Comparison of ENCODE assay signal across 14 mouse cellular contexts in the genomic region with DNA sequence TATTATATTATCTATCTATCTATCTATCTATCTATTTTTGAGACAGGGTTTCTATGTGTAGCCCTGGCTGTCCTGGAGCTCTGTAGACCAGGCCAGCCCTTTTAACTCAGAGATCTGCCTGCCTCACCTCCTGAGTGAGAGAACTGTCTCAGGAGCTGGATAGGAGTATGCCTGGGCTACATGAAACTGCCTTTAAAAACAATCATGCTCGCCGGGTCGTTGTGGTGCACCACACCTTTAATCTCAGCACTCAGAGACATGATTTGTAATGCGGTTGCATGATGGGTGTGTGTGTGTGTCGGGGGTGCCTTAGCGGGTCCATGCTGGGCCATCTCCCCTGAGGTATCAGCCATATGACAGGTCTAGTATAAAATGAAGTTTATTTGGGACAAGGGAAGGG. TPM values are rescaled to one million over a fixed set of nuclear protein-coding genes. Genes with fewer than 3 reads are reported as not detected.
DNase-seq lines count a peak whose midpoint lies in the region; ATAC-seq and TF ChIP-seq lines count a peak whose summit lies in the region.
"Had no signal": no experiment of that assay in that cellular context is flagged by ENCODE, and none has a peak within 500 bp of the region (broad histone marks: within the 10 kb centered on the region; RNA-seq: fewer than 3 reads in every experiment).

No protein-coding gene starts in this region.

- whole genome bisulfite sequencing in embryonic facial prominence, embryonic 15.5 days = 64% methylated on average over 6 of the region's 6 CpGs
- 82% methylated on average over 6 of the region's 6 CpGs for WGBS in embryonic facial prominence, embryonic 10.5 days
- 76% methylated on average over 6 of the region's 6 CpGs for WGBS in kidney, postnatal 0 days
- 73% methylated on average over 6 of the region's 6 CpGs for WGBS in kidney, embryonic 15.5 days

- no peak overlapping the region for H3ac ChIP-seq in myocyte (ENCODE audit: control insufficient read depth, insufficient read length)

- peaks cover 24% of the 10 kb centered on the region for H3K4me1 ChIP-seq in embryonic facial prominence, embryonic 15.5 days
- H3K4me1 ChIP-seq in embryonic facial prominence, embryonic 10.5 days = peaks cover 11% of the 10 kb centered on the region
- H3K4me1 ChIP-seq in kidney, postnatal 0 days (replicated peaks; ENCODE audit: insufficient read depth, low read length) = no peaks in the 10 kb centered on the region
- H3K4me1 ChIP-seq in kidney, embryonic 15.5 days = peaks cover 9% of the 10 kb centered on the region
- H3K4me1 ChIP-seq in testis, adult 2 months (ENCODE audit: control insufficient read depth, insufficient read depth, low read length) = peaks cover 6% of the 10 kb centered on the region
- H3K4me1 ChIP-seq: hindbrain, embryonic 13.5 days had no signal

- TF ChIP-seq CTCF in kidney, postnatal 0 days (IDR thresholded peaks at IDR 0.05; ENCODE audit: low read depth) = no peak
- no peak for TF ChIP-seq CTCF in testis, adult 2 months (IDR thresholded peaks at IDR 0.05; ENCODE audit: control insufficient read depth, insufficient read depth, insufficient replicate concordance, low read depth, low read length)

- no peak for TF ChIP-seq POLR2A in testis, adult 2 months (IDR thresholded peaks at IDR 0.05; ENCODE audit: control insufficient read depth, low read depth, low read length)
- peak; percentile 1 for TF ChIP-seq POLR2A in myocyte (IDR thresholded peaks at IDR 0.05; ENCODE audit: insufficient read length, low read depth)

- 0 out of 2 replicates have a peak overlapping the region, but pooled peaks have one; percentile 22 for H3K27ac ChIP-seq in embryonic facial prominence, embryonic 15.5 days (replicated peaks)
- no peak overlapping the region for H3K27ac ChIP-seq in embryonic facial prominence, embryonic 10.5 days (replicated peaks)
- no peak overlapping the region for H3K27ac ChIP-seq in kidney, postnatal 0 days
- H3K27ac ChIP-seq in kidney, embryonic 15.5 days = no peak overlapping the region
- H3K27ac ChIP-seq in testis, adult 2 months (ENCODE audit: control insufficient read depth, insufficient read depth, low read depth, low read length) = peak overlapping the region; percentile 72; the same call in 1 of the 2 replicates
- H3K27ac ChIP-seq: embryonic facial prominence, embryonic 12.5 days; neural tube, embryonic 13.5 days had no signal

- no peaks in the 10 kb centered on the region for H3K79me2 ChIP-seq in myocyte (ENCODE audit: control insufficient read depth, insufficient read depth)

- ATAC-seq in embryonic facial prominence, embryonic 15.5 days (ENCODE audit: insufficient number of reproducible peaks, low FRiP score, low TSS enrichment, low read depth) = no peak
- ATAC-seq in kidney, postnatal 0 days (replicated peaks; ENCODE audit: low FRiP score, low read depth) = 0 out of 2 replicates have a peak, but pooled peaks have one; percentile 23
- ATAC-seq in kidney, embryonic 15.5 days (replicated peaks; ENCODE audit: low FRiP score) = no peak

- no peak overlapping the region for H3K4me2 ChIP-seq in embryonic facial prominence, embryonic 15.5 days (replicated peaks)
- no peak overlapping the region for H3K4me2 ChIP-seq in kidney, postnatal 0 days (ENCODE audit: low read length)
- no peak overlapping the region for H3K4me2 ChIP-seq in kidney, embryonic 15.5 days
- peak overlapping the region; percentile 72 for H3K4me2 ChIP-seq in myocyte (ENCODE audit: low read depth)
- H3K4me2 ChIP-seq: embryonic facial prominence, embryonic 12.5 days; hindbrain, embryonic 13.5 days; liver, embryonic 11.5 days; neural tube, embryonic 13.5 days had no signal

- no peak overlapping the region for H3K4me3 ChIP-seq in embryonic facial prominence, embryonic 15.5 days (replicated peaks)
- H3K4me3 ChIP-seq in embryonic facial prominence, embryonic 10.5 days = no peak overlapping the region
- H3K4me3 ChIP-seq in kidney, postnatal 0 days (replicated peaks; ENCODE audit: low read depth, low read length) = no peak overlapping the region
- H3K4me3 ChIP-seq in kidney, embryonic 15.5 days (replicated peaks) = no peak overlapping the region
- peak overlapping the region; percentile 77 for H3K4me3 ChIP-seq in testis, adult 2 months (ENCODE audit: control insufficient read depth, low read depth, low read length)
- H3K4me3 ChIP-seq in myocyte = no peak overlapping the region
- H3K4me3 ChIP-seq: embryonic facial prominence, embryonic 12.5 days; heart, embryonic 15.5 days; hindbrain, embryonic 13.5 days; neural tube, embryonic 13.5 days had no signal

- no peaks in the 10 kb centered on the region for H3K9me3 ChIP-seq in embryonic facial prominence, embryonic 15.5 days (replicated peaks)
- H3K9me3 ChIP-seq in embryonic facial prominence, embryonic 10.5 days = no peaks in the 10 kb centered on the region
- no peaks in the 10 kb centered on the region for H3K9me3 ChIP-seq in kidney, postnatal 0 days (replicated peaks; ENCODE audit: low read length)
- H3K9me3 ChIP-seq in kidney, embryonic 15.5 days (replicated peaks) = no peaks in the 10 kb centered on the region
- H3K9me3 ChIP-seq: embryonic facial prominence, embryonic 12.5 days; heart, embryonic 15.5 days; hindbrain, embryonic 13.5 days; neural tube, embryonic 13.5 days had no signal

- no peaks in the 10 kb centered on the region for H3K36me3 ChIP-seq in embryonic facial prominence, embryonic 15.5 days
- H3K36me3 ChIP-seq in embryonic facial prominence, embryonic 10.5 days (replicated peaks) = no peaks in the 10 kb centered on the region
- H3K36me3 ChIP-seq in kidney, postnatal 0 days (ENCODE audit: insufficient read depth, low read length) = no peaks in the 10 kb centered on the region
- no peaks in the 10 kb centered on the region for H3K36me3 ChIP-seq in kidney, embryonic 15.5 days
- H3K36me3 ChIP-seq in testis, adult 2 months (ENCODE audit: control insufficient read depth, insufficient read depth, low read length) = no peaks in the 10 kb centered on the region
- H3K36me3 ChIP-seq in myocyte (ENCODE audit: control insufficient read depth, insufficient read depth) = no peaks in the 10 kb centered on the region
- H3K36me3 ChIP-seq: embryonic facial prominence, embryonic 12.5 days; heart, embryonic 15.5 days; hindbrain, embryonic 13.5 days; neural tube, embryonic 13.5 days had no signal

- H3K9ac ChIP-seq in embryonic facial prominence, embryonic 15.5 days = no peak overlapping the region
- H3K9ac ChIP-seq in kidney, postnatal 0 days (ENCODE audit: low read depth, low read length) = no peak overlapping the region
- H3K9ac ChIP-seq in kidney, embryonic 15.5 days = no peak overlapping the region
- H3K9ac ChIP-seq: embryonic facial prominence, embryonic 12.5 days; heart, embryonic 15.5 days; neural tube, embryonic 13.5 days had no signal

- no peaks in the 10 kb centered on the region for H3K27me3 ChIP-seq in embryonic facial prominence, embryonic 15.5 days
- no peaks in the 10 kb centered on the region for H3K27me3 ChIP-seq in embryonic facial prominence, embryonic 10.5 days (replicated peaks; ENCODE audit: low read depth, poor library complexity, severe bottlenecking)
- no peaks in the 10 kb centered on the region for H3K27me3 ChIP-seq in kidney, postnatal 0 days (ENCODE audit: insufficient read depth, low read length)
- H3K27me3 ChIP-seq in kidney, embryonic 15.5 days = no peaks in the 10 kb centered on the region
- H3K27me3 ChIP-seq in testis, adult 2 months (ENCODE audit: control insufficient read depth, insufficient read depth, low read length) = no peaks in the 10 kb centered on the region
- H3K27me3 ChIP-seq in myocyte (ENCODE audit: control insufficient read depth, insufficient read depth, insufficient read length) = no peaks in the 10 kb centered on the region
- H3K27me3 ChIP-seq: embryonic facial prominence, embryonic 12.5 days; heart, embryonic 15.5 days; hindbrain, embryonic 13.5 days; neural tube, embryonic 13.5 days had no signal

- DNase-seq in embryonic facial prominence, embryonic 10.5 days (ENCODE audit: low spot score) = no peak
- DNase-seq in kidney, postnatal 0 days (ENCODE audit: low spot score) = no peak
- no peak for DNase-seq in testis, postnatal 10 days (ENCODE audit: low spot score)
- DNase-seq in frontal cortex, postnatal 36 days (ENCODE audit: low spot score in 2 of 2) = no peak
- DNase-seq: adrenal gland, postnatal 25 days had no signal

TF ChIP-seq in myocyte, 11 proteins besides CTCF, POLR2A, EP300 and RAD21 (continues in another document):
- TF ChIP-seq E2F4 (IDR thresholded peaks at IDR 0.05; ENCODE audit: insufficient read depth) (no peak), MYOD1 (IDR thresholded peaks at IDR 0.05; ENCODE audit: control insufficient read depth in 1 of 3, insufficient read length in 2 of 3, low read depth in 2 of 3) (no peak), SRF (IDR thresholded peaks at IDR 0.05; ENCODE audit: control insufficient read depth, insufficient read length, low read depth) (no peak), TCF12 (IDR thresholded peaks at IDR 0.05; ENCODE audit: insufficient read depth, poor library complexity, severe bottlenecking) (no peak), CEBPB (IDR thresholded peaks at IDR 0.05; ENCODE audit: insufficient read depth, poor library complexity, severe bottlenecking) (no peak), MAX (IDR thresholded peaks at IDR 0.05; ENCODE audit: low read depth) (no peak), USF1 (IDR thresholded peaks at IDR 0.05; ENCODE audit: low read depth) (no peak), POLR2AphosphoS2 (IDR thresholded peaks at IDR 0.05; ENCODE audit: insufficient read length, low read depth) (no peak), MYOG (IDR thresholded peaks at IDR 0.05; ENCODE audit: control insufficient read depth in 1 of 3, insufficient read depth in 1 of 3, insufficient read length in 2 of 3, low read depth in 2 of 3) (no peak), REST (IDR thresholded peaks at IDR 0.05; ENCODE audit: insufficient read depth, insufficient read length) (no peak)

RNA-seq across cellular contexts. Expression of gene Leo1, which starts 6.5 kb away (rescaled TPM):
- 40.1 and 41.5 TPM in 2 replicates for polyA plus RNA-seq in embryonic facial prominence, embryonic 15.5 days (2015; fragmentation: Nextera tagmentation; extraction: Ambion mirVana)
- 53.9 and 57.7 TPM in 2 replicates for polyA plus RNA-seq in embryonic facial prominence, embryonic 10.5 days (2016; fragmentation: Nextera tagmentation; extraction: Ambion mirVana)
- polyA plus RNA-seq in kidney, postnatal 0 days (2015; fragmentation: Nextera tagmentation; extraction: Ambion mirVana) = 31.4 and 36.6 TPM in 2 replicates
- polyA plus RNA-seq in kidney, embryonic 15.5 days (2015; fragmentation: Nextera tagmentation; extraction: Ambion mirVana) = 42.9 and 43.4 TPM in 2 replicates
- 12.2 and 13.6 TPM in 2 replicates for polyA plus RNA-seq in testis, adult 2 months (2012; rRNA removed)
- 25.4 TPM for polyA plus RNA-seq in myocyte (2012; fragmentation: generic; extraction: Trizol)

RNA-seq across cellular contexts. Expression of gene Mapk6, which starts 25.1 kb away (rescaled TPM):
- 58.1 and 60.2 TPM in 2 replicates for polyA plus RNA-seq in embryonic facial prominence, embryonic 15.5 days (2015; fragmentation: Nextera tagmentation; extraction: Ambion mirVana)
- 149 and 151 TPM in 2 replicates for polyA plus RNA-seq in embryonic facial prominence, embryonic 10.5 days (2016; fragmentation: Nextera tagmentation; extraction: Ambion mirVana)
- polyA plus RNA-seq in kidney, postnatal 0 days (2015; fragmentation: Nextera tagmentation; extraction: Ambion mirVana) = 39.9 and 40.1 TPM in 2 replicates
- polyA plus RNA-seq in kidney, embryonic 15.5 days (2015; fragmentation: Nextera tagmentation; extraction: Ambion mirVana) = 59.6 and 66.9 TPM in 2 replicates
- polyA plus RNA-seq in testis, adult 2 months (2012; rRNA removed) = 204 and 209 TPM in 2 replicates
- polyA plus RNA-seq in myocyte (2012; fragmentation: generic; extraction: Trizol) = 52.8 TPM

Comparison
In these comparisons a context has a peak if more than half of its experiments do, and no peak if none do; other contexts are left out.
1. H3K27ac ChIP-seq: peak in embryonic facial prominence, embryonic 15.5 days (single experiment) and testis, adult 2 months (single experiment); none in embryonic facial prominence, embryonic 10.5 days (single experiment), kidney, postnatal 0 days (single experiment) and kidney, embryonic 15.5 days (single experiment).